Mouse (Mus musculus) heart, embryonic 11.5 days (tissue): Measurements from ENCODE around the gene Cltc. TPM values are rescaled to one million over a fixed set of nuclear protein-coding genes. Genes with fewer than 3 reads are reported as not detected.

Experiments
- ATAC-seq: fragments of 200-750 bp; cut with Nextera tagmentation; replicated peaks from 2 replicates; pipeline ENCODE4 v1.8.0; 2017; ENCODE audit warnings: moderate library complexity; ENCODE audit not compliant: insufficient number of reproducible peaks, low FRiP score, low TSS enrichment
- H3K27ac ChIP-seq: fragments of 300-500 bp; sonication (generic); 2 replicates; pipeline ENCODE4 v1.5.1; 2014; ENCODE audit warnings: mild to moderate bottlenecking, low read depth, low read length
- H3K27me3 ChIP-seq: fragments of 300-500 bp; sonication (generic); 2 replicates; pipeline ENCODE4 v1.6.1; 2014; ENCODE audit warnings: mild to moderate bottlenecking, low read length, mixed read lengths; ENCODE audit not compliant: control insufficient read depth, insufficient read depth
- H3K36me3 ChIP-seq: fragments of 300-500 bp; sonication (generic); 2 replicates; pipeline ENCODE4 v1.6.1; 2014; ENCODE audit warnings: mild to moderate bottlenecking, low read length, moderate library complexity, mixed read lengths; ENCODE audit not compliant: control insufficient read depth, insufficient read depth
- H3K4me1 ChIP-seq: fragments of 300-500 bp; sonication (generic); 2 replicates; pipeline ENCODE4 v1.6.1; 2014; ENCODE audit warnings: low read length; ENCODE audit not compliant: control insufficient read depth, insufficient read depth
- H3K4me2 ChIP-seq: fragments of 300-500 bp; sonication (generic); 2 replicates; pipeline ENCODE4 v1.6.1; 2014; ENCODE audit warnings: mild to moderate bottlenecking, moderate library complexity
- H3K4me3 ChIP-seq: fragments of 300-500 bp; sonication (generic); 2 replicates; pipeline ENCODE4 v1.5.1; 2014; ENCODE audit warnings: low read depth, low read length
- H3K9ac ChIP-seq: fragments of 300-500 bp; sonication (generic); 2 replicates; pipeline ENCODE4 v1.6.1; 2014; ENCODE audit warnings: mild to moderate bottlenecking, low read depth, low read length, moderate library complexity
- H3K9me3 ChIP-seq: fragments of 300-500 bp; sonication (generic); replicated peaks from 2 replicates; pipeline ENCODE4 v1.6.1; 2016; ENCODE audit warnings: low read length; ENCODE audit not compliant: control insufficient read depth
- WGBS: fragments of 180-500 bp; shearing (Covaris S2); extraction: QIAGEN DNeasy Blood & Tissue Kit; methylation state at CpG from one replicate; pipeline ENCODE4 v1.1.7; 2014; ENCODE audit not compliant: insufficient replicate concordance; 5-methylcytosine and 5-hydroxymethylcytosine counted together
- polyA plus RNA-seq: library from polyadenylated mRNA; unstranded; fragments of >200 nt; fragmentation: Nextera tagmentation; extraction: Ambion mirVana; gene quantifications from 2 replicates; pipeline ENCODE4 v1.2.1, GENCODE M21; 2014

The Cltc gene
- polyA plus RNA-seq, 1 experiment from 2014 or later, result 186 TPM

- no peak overlapping the region for H3K27ac ChIP-seq
- ATAC-seq, result no peak
- no peak overlapping the region for H3K9ac ChIP-seq
- no peaks in the 10 kb centered on the region for H3K9me3 ChIP-seq
- WGBS, result 88% methylated on average over 6 of the region's 6 CpGs
- peaks cover 18% of the 10 kb centered on the region for H3K36me3 ChIP-seq
- no peaks in the 10 kb centered on the region for H3K4me1 ChIP-seq
- no peak overlapping the region for H3K4me3 ChIP-seq
- H3K27me3 ChIP-seq, result no peaks in the 10 kb centered on the region
- no peak overlapping the region for H3K4me2 ChIP-seq
Observed at GRCm38 (mm10) chr11:86717306-86718065, 39.9 kb downstream of the Cltc start.

GRCm38 (mm10) chr11:86714606-86715005, 42.8 kb downstream of the Cltc start:
- Histone ChIP-seq H3K27ac (no peak overlapping the region), H3K4me1 (no peaks in the 10 kb centered on the region), H3K27me3 (no peaks in the 10 kb centered on the region), H3K36me3 (peaks cover 21% of the 10 kb centered on the region), H3K4me2 (no peak overlapping the region), H3K9me3 (no peaks in the 10 kb centered on the region), H3K4me3 (no peak overlapping the region), H3K9ac (no peak overlapping the region)
- no peak for ATAC-seq

- Histone ChIP-seq H3K27me3 (no peaks in the 10 kb centered on the region), H3K4me2 (no peak overlapping the region), H3K9me3 (no peaks in the 10 kb centered on the region), H3K27ac (no peak overlapping the region), H3K4me1 (no peaks in the 10 kb centered on the region), H3K36me3 (peaks cover 28% of the 10 kb centered on the region), H3K9ac (no peak overlapping the region), H3K4me3 (no peak overlapping the region)
- no peak for ATAC-seq
- 93% methylated on average over 4 of the region's 4 CpGs for WGBS
Observed at GRCm38 (mm10) chr11:86701151-86701550, 56.2 kb downstream of the Cltc start.

GRCm38 (mm10) chr11:86695461-86695860, 61.9 kb downstream of the Cltc start:
- 83% methylated on average over 4 of the region's 4 CpGs for WGBS
- Histone ChIP-seq H3K27ac (no peak overlapping the region), H3K9me3 (no peaks in the 10 kb centered on the region), H3K4me1 (no peaks in the 10 kb centered on the region), H3K36me3 (peaks cover 4% of the 10 kb centered on the region; the same call in 1 of the 2 replicates), H3K9ac (no peak overlapping the region), H3K4me3 (no peak overlapping the region), H3K4me2 (no peak overlapping the region), H3K27me3 (no peaks in the 10 kb centered on the region)
- ATAC-seq, result no peak

GRCm38 (mm10) chr11:86692546-86692945, 64.8 kb downstream of the Cltc start:
- H3K4me2 ChIP-seq, result no peak overlapping the region
- no peak overlapping the region for H3K9ac ChIP-seq
- H3K27me3 ChIP-seq, result no peaks in the 10 kb centered on the region
- H3K36me3 ChIP-seq, result peaks cover 5% of the 10 kb centered on the region
- H3K4me3 ChIP-seq, result no peak overlapping the region
- H3K27ac ChIP-seq, result no peak overlapping the region
- H3K9me3 ChIP-seq, result no peaks in the 10 kb centered on the region
- WGBS, result 85% methylated on average over 2 of the region's 2 CpGs
- H3K4me1 ChIP-seq, result no peaks in the 10 kb centered on the region
- ATAC-seq, result no peak

GRCm38 (mm10) chr11:86691956-86692355, 65.4 kb downstream of the Cltc start:
- peaks cover 5% of the 10 kb centered on the region for H3K36me3 ChIP-seq
- no peak overlapping the region for H3K4me2 ChIP-seq
- H3K27me3 ChIP-seq, result no peaks in the 10 kb centered on the region
- H3K9me3 ChIP-seq, result no peaks in the 10 kb centered on the region
- H3K4me3 ChIP-seq, result no peak overlapping the region
- H3K4me1 ChIP-seq, result no peaks in the 10 kb centered on the region
- H3K9ac ChIP-seq, result no peak overlapping the region
- WGBS, result 96% methylated on average over 2 of the region's 2 CpGs
- no peak for ATAC-seq
- no peak overlapping the region for H3K27ac ChIP-seq

- no peak for ATAC-seq
- Histone ChIP-seq H3K4me2 (no peak overlapping the region), H3K9me3 (no peaks in the 10 kb centered on the region), H3K9ac (no peak overlapping the region), H3K27me3 (no peaks in the 10 kb centered on the region), H3K27ac (no peak overlapping the region), H3K4me1 (no peaks in the 10 kb centered on the region), H3K36me3 (peaks cover 5% of the 10 kb centered on the region), H3K4me3 (no peak overlapping the region)
- WGBS, result 92% methylated on average over 3 of the region's 3 CpGs
Observed at GRCm38 (mm10) chr11:86691482-86691881, 65.9 kb downstream of the Cltc start.

- H3K9ac ChIP-seq, result no peak overlapping the region
- no peaks in the 10 kb centered on the region for H3K9me3 ChIP-seq
- peaks cover 5% of the 10 kb centered on the region for H3K36me3 ChIP-seq
- H3K27me3 ChIP-seq, result no peaks in the 10 kb centered on the region
- 90% methylated on average over 3 of the region's 3 CpGs for WGBS
- H3K4me3 ChIP-seq, result no peak overlapping the region
- no peak overlapping the region for H3K4me2 ChIP-seq
- ATAC-seq, result no peak
- no peak overlapping the region for H3K27ac ChIP-seq
- H3K4me1 ChIP-seq, result no peaks in the 10 kb centered on the region
Observed at GRCm38 (mm10) chr11:86690383-86690782, 67.0 kb downstream of the Cltc start.

GRCm38 (mm10) chr11:86685366-86685765, 72.0 kb downstream of the Cltc start:
- ATAC-seq, result no peak
- H3K9me3 ChIP-seq, result no peaks in the 10 kb centered on the region
- no peak overlapping the region for H3K4me3 ChIP-seq
- H3K4me2 ChIP-seq, result peak overlapping the region; percentile 66
- H3K27me3 ChIP-seq, result no peaks in the 10 kb centered on the region
- H3K9ac ChIP-seq, result no peak overlapping the region
- peaks cover 3% of the 10 kb centered on the region; the same call in 1 of the 2 replicates for H3K36me3 ChIP-seq
- 87% methylated on average over 1 of the region's 1 CpGs for WGBS
- H3K4me1 ChIP-seq, result peaks cover 16% of the 10 kb centered on the region
- H3K27ac ChIP-seq, result no peak overlapping the region
